Mouse (Mus musculus) neural tube, embryonic 12.5 days (tissue): ENCODE results near the gene Clec16a. TPM values are rescaled to one million over a fixed set of nuclear protein-coding genes. Genes with fewer than 3 reads are reported as not detected.

Source experiments
- ATAC-seq: fragments of 200-750 bp; cut with Nextera tagmentation; 2 replicates; pipeline ENCODE4 v1.8.0; 2017; ENCODE audit warnings: low read depth, mild to moderate bottlenecking, moderate TSS enrichment, moderate library complexity; ENCODE audit not compliant: low FRiP score
- H3K27ac ChIP-seq: fragments of 300-500 bp; sonication (generic); 2 replicates; pipeline ENCODE4 v1.5.1; 2016
- H3K27me3 ChIP-seq: fragments of 300-500 bp; sonication (generic); replicated peaks from 2 replicates; pipeline ENCODE4 v1.6.1; 2016; ENCODE audit warnings: mild to moderate bottlenecking
- H3K36me3 ChIP-seq: fragments of 300-500 bp; sonication (generic); 2 replicates; pipeline ENCODE4 v1.6.1; 2016; ENCODE audit warnings: mild to moderate bottlenecking
- H3K4me1 ChIP-seq: fragments of 300-500 bp; sonication (generic); 2 replicates; pipeline ENCODE4 v1.6.1; 2016
- H3K4me2 ChIP-seq: fragments of 300-500 bp; sonication (generic); replicated peaks from 2 replicates; pipeline ENCODE4 v1.6.1; 2016; ENCODE audit warnings: mild to moderate bottlenecking
- H3K4me3 ChIP-seq: fragments of 300-500 bp; sonication (generic); 2 replicates; pipeline ENCODE4 v1.5.1; 2016
- H3K9ac ChIP-seq: fragments of 300-500 bp; sonication (generic); 2 replicates; pipeline ENCODE4 v1.6.1; 2016; ENCODE audit warnings: mild to moderate bottlenecking
- H3K9me3 ChIP-seq: fragments of 300-500 bp; sonication (generic); 2 replicates; pipeline ENCODE4 v1.6.1; 2016; ENCODE audit warnings: mild to moderate bottlenecking
- WGBS: fragments of 180-500 bp; shearing (Covaris S2); methylation state at CpG from one replicate; pipeline ENCODE4 v1.1.7; 2016; 5-methylcytosine and 5-hydroxymethylcytosine counted together
- polyA plus RNA-seq: library from polyadenylated mRNA; unstranded; fragments of >200 nt; fragmentation: Nextera tagmentation; extraction: Ambion mirVana; gene quantifications from 2 replicates; pipeline ENCODE4 v1.2.1, GENCODE M21; 2016

Clec16a gene
- polyA plus RNA-seq, 1 experiment from 2014 or later: 57.2 TPM

DNA sequence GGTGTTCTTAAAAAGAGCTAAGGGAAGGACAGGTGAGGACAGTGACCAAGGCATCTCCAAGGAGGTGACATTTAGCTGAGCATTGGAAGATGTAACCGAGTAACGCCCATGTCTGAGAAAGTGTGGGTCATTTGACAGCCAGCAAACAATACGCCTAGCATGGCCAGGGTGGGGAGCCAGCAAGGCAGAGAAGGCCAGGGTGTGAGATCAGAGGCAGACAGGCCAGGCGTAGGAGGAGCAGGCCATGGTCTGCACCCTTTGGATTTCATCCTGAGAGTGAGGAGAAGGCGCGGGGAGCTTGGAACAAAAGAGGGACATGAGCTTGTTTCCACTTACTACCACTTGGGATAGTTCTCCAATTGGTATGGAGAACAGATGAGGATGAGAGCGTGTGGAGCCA is 64.8 kb downstream of the Clec16a start:
- no peaks in the 10 kb centered on the region for H3K9me3 ChIP-seq
- 93% methylated on average over 7 of the region's 7 CpGs for WGBS
- no peak overlapping the region for H3K27ac ChIP-seq
- ATAC-seq: no peak
- no peaks in the 10 kb centered on the region for H3K4me1 ChIP-seq
- H3K4me3 ChIP-seq: no peak overlapping the region
- no peaks in the 10 kb centered on the region for H3K27me3 ChIP-seq
- H3K9ac ChIP-seq: no peak overlapping the region
- H3K36me3 ChIP-seq: peaks cover 15% of the 10 kb centered on the region
- no peak overlapping the region for H3K4me2 ChIP-seq

- no peaks in the 10 kb centered on the region for H3K9me3 ChIP-seq
- no peak for ATAC-seq
- H3K27me3 ChIP-seq: no peaks in the 10 kb centered on the region
- no peak overlapping the region for H3K4me3 ChIP-seq
- no peak overlapping the region for H3K9ac ChIP-seq
- no peak overlapping the region for H3K27ac ChIP-seq
- 91% methylated on average over 6 of the region's 6 CpGs for WGBS
- H3K36me3 ChIP-seq: peaks cover 24% of the 10 kb centered on the region
- H3K4me1 ChIP-seq: no peaks in the 10 kb centered on the region
- H3K4me2 ChIP-seq: no peak overlapping the region
These were observed 65.7 kb downstream of the Clec16a start for GRCm38 (mm10) chr16:10610801-10611200.

DNA sequence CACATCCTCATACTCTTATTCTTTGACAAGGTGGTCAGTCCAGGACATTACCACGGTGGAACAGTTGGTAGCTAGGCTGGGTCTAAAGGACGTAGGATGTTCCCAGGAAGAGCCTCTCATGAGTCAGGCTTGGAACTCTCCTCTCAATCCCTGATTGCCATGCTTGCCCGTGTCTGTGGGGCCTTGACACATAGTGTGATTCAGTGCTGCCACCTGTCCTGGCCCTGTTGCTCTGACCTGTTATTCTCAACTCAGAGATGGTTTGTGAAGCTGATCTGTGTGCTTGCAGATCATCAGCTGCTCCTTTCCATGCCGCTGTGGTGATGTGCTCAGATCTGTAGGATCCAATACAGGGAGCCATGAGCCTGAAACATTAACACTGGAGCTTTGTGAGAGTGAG is 66.2 kb downstream of the Clec16a start:
- Histone ChIP-seq H3K4me1 (no peaks in the 10 kb centered on the region), H3K9ac (no peak overlapping the region), H3K4me2 (no peak overlapping the region), H3K4me3 (no peak overlapping the region), H3K36me3 (peaks cover 27% of the 10 kb centered on the region), H3K27me3 (no peaks in the 10 kb centered on the region), H3K27ac (no peak overlapping the region), H3K9me3 (no peaks in the 10 kb centered on the region)
- WGBS: 85% methylated on average over 4 of the region's 4 CpGs
- no peak for ATAC-seq

GRCm38 (mm10) chr16:10613996-10614395 is 68.9 kb downstream of the Clec16a start:
- WGBS: 93% methylated on average over 2 of the region's 2 CpGs
- no peak for ATAC-seq

DNA sequence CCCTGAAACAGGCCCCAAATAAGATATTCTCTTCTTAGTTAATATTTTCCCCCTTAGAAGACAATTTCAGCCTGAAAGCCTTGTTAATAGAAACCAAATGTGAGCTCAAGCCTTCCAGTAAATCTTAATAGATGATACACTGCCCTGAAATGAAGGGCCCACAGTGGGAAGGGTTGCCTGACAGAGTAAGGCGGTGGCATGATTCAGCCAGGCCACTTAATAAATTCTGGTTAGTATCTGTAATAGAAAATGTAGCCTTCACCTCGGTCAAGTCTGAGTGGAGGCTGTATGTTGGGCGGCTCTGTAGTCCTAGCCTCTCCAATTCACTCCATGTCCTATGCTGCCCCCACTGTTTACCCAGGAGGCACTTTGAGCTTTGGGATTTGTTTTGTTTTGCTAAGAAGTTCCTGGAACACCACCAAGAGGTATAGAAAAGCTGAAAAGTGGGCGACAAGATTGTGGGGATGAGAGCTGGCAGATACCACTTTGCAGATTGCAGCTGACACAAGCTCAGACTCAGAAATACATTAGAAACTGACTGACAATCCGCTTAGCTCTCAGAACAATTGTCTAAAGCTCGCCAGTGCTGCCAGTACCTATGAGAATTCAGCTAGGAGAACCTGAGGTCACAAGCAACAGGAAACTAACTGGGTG is 75.9 kb downstream of the Clec16a start:
- H3K4me3 ChIP-seq: no peak overlapping the region
- no peak overlapping the region for H3K27ac ChIP-seq
- H3K9me3 ChIP-seq: no peaks in the 10 kb centered on the region
- ATAC-seq: no peak
- no peaks in the 10 kb centered on the region for H3K27me3 ChIP-seq
- WGBS: 82% methylated on average over 6 of the region's 6 CpGs
- H3K4me1 ChIP-seq: no peaks in the 10 kb centered on the region
- no peak overlapping the region for H3K9ac ChIP-seq
- peaks cover 12% of the 10 kb centered on the region; the same call in 1 of the 2 replicates for H3K36me3 ChIP-seq
- H3K4me2 ChIP-seq: no peak overlapping the region

More at GRCm38 (mm10) chr16:10613996-10614395, 68.9 kb downstream of the Clec16a start:
- no peak overlapping the region for H3K27ac ChIP-seq
- H3K9ac ChIP-seq: no peak overlapping the region
- H3K4me1 ChIP-seq: no peaks in the 10 kb centered on the region
- H3K27me3 ChIP-seq: no peaks in the 10 kb centered on the region
- H3K4me3 ChIP-seq: no peak overlapping the region
- no peaks in the 10 kb centered on the region for H3K9me3 ChIP-seq
- H3K4me2 ChIP-seq: no peak overlapping the region
- H3K36me3 ChIP-seq: peaks cover 27% of the 10 kb centered on the region

DNA sequence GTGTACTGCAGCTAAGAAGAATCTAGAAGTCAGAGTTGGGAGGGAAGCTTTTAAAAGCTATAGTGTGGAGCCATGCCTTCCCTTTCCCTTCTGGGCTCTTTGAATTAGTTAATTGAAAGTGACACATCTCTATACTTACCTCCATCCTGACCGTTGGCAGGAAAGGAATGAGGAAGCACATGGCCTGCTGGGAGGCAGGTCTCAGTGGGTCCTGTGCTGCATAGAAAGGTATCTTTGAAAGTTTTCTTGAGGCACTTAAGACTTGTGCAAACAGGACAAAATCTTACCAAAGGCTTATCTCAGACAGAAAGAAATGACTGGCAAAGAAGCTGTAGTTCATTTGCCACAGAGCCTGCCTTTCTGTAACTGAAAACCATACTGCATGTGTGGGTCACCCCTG is 76.6 kb downstream of the Clec16a start:
- H3K9me3 ChIP-seq: no peaks in the 10 kb centered on the region
- no peak for ATAC-seq
- no peak overlapping the region for H3K4me3 ChIP-seq
- no peak overlapping the region for H3K27ac ChIP-seq
- no peak overlapping the region for H3K9ac ChIP-seq
- H3K27me3 ChIP-seq: no peaks in the 10 kb centered on the region
- H3K4me1 ChIP-seq: no peaks in the 10 kb centered on the region
- H3K36me3 ChIP-seq: peaks cover 15% of the 10 kb centered on the region; the same call in 1 of the 2 replicates
- no peak overlapping the region for H3K4me2 ChIP-seq
- 69% methylated on average over 1 of the region's 1 CpGs for WGBS

DNA sequence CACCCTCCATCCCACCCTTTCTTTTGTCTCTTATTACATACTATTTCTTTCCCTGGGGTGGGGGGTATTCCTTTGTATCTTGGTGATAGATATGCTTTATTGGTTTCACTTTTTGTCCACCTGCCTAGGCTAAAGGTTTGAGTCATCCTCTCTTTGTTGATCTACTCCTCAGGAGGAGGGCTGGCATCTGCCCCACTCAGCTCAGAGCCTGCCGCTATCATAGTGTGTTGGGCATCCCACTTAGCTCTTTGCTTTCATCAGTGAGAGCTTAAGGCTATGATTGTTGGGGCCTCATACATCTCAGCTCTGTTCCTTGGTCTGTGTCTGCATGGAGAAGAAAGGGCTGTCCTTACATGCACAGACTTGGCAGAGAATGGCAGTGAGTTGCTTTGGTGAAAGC is 81.0 kb downstream of the Clec16a start:
- H3K4me3 ChIP-seq: no peak overlapping the region
- 97% methylated on average over 1 of the region's 1 CpGs for WGBS
- H3K9me3 ChIP-seq: no peaks in the 10 kb centered on the region
- no peak overlapping the region for H3K4me2 ChIP-seq
- H3K27ac ChIP-seq: no peak overlapping the region
- no peak for ATAC-seq
- no peaks in the 10 kb centered on the region for H3K4me1 ChIP-seq
- peaks cover 31% of the 10 kb centered on the region for H3K36me3 ChIP-seq
- H3K9ac ChIP-seq: no peak overlapping the region
- no peaks in the 10 kb centered on the region for H3K27me3 ChIP-seq

GRCm38 (mm10) chr16:10627136-10627668 is 82.1 kb downstream of the Clec16a start:
- 93% methylated on average over 6 of the region's 6 CpGs for WGBS
- no peak for ATAC-seq

GRCm38 (mm10) chr16:10628030-10628555 is 83.0 kb downstream of the Clec16a start:
- 79% methylated on average over 4 of the region's 4 CpGs for WGBS
- no peak for ATAC-seq
- Histone ChIP-seq H3K4me2 (no peak overlapping the region), H3K4me3 (no peak overlapping the region), H3K9me3 (no peaks in the 10 kb centered on the region), H3K4me1 (no peaks in the 10 kb centered on the region), H3K36me3 (peaks cover 31% of the 10 kb centered on the region), H3K27ac (no peak overlapping the region), H3K9ac (no peak overlapping the region), H3K27me3 (no peaks in the 10 kb centered on the region)

More at GRCm38 (mm10) chr16:10627136-10627668, 82.1 kb downstream of the Clec16a start:
- Histone ChIP-seq H3K4me3 (no peak overlapping the region), H3K27ac (no peak overlapping the region), H3K4me2 (no peak overlapping the region), H3K4me1 (no peaks in the 10 kb centered on the region), H3K9ac (no peak overlapping the region), H3K9me3 (no peaks in the 10 kb centered on the region), H3K36me3 (peaks cover 31% of the 10 kb centered on the region), H3K27me3 (no peaks in the 10 kb centered on the region)

- H3K4me2 ChIP-seq: no peak overlapping the region
- no peaks in the 10 kb centered on the region for H3K4me1 ChIP-seq
- 86% methylated on average over 3 of the region's 3 CpGs for WGBS
- no peak for ATAC-seq
- H3K27ac ChIP-seq: no peak overlapping the region
- no peaks in the 10 kb centered on the region for H3K9me3 ChIP-seq
- no peak overlapping the region for H3K9ac ChIP-seq
- H3K36me3 ChIP-seq: peaks cover 34% of the 10 kb centered on the region
- no peak overlapping the region for H3K4me3 ChIP-seq
- no peaks in the 10 kb centered on the region for H3K27me3 ChIP-seq
These were observed 83.8 kb downstream of the Clec16a start for GRCm38 (mm10) chr16:10628960-10629359.

DNA sequence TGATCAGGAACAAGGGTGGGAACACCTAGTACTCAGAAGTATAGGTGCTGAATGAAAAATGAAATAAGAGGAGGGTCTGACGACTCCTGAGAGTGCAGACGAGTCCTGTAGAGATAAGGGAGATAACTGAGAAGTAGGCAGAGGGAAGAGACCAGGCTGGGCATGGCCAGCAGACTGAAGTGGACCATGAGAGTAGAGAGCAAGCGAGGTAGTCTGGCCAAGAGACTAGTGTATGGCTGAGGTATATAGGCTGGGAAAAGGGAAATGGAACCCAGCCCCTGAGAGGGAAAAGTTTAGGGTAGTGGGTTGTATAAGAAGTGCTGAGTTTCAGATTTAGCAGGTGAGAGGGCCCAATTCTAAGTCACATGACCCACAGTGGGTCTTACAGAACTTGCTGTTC is 84.2 kb downstream of the Clec16a start:
- no peak overlapping the region for H3K4me2 ChIP-seq
- H3K4me3 ChIP-seq: no peak overlapping the region
- H3K27me3 ChIP-seq: no peaks in the 10 kb centered on the region
- no peak for ATAC-seq
- no peak overlapping the region for H3K27ac ChIP-seq
- 90% methylated on average over 3 of the region's 3 CpGs for WGBS
- no peaks in the 10 kb centered on the region for H3K4me1 ChIP-seq
- no peak overlapping the region for H3K9ac ChIP-seq
- peaks cover 38% of the 10 kb centered on the region for H3K36me3 ChIP-seq
- no peaks in the 10 kb centered on the region for H3K9me3 ChIP-seq

DNA sequence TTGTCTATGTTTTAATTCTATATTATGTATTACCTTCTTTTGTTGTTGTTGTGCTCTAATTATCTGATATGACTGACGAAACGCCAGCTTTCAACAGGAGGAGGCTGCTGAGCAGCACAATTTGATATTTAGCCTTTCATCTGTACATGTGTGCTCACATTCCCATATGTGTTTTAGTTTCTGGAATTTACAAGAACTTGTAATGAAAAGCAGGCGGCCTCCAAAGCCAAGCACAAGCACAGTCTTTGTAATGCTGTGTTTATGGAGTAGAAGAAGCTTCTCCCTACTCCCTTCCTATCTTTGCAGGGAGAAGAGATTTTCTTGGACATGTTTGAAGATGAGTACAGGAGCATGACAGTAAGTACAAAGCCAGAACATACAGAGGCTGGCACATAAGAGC is 89.8 kb downstream of the Clec16a start:
- no peak overlapping the region for H3K4me2 ChIP-seq
- H3K4me3 ChIP-seq: no peak overlapping the region
- no peak overlapping the region for H3K27ac ChIP-seq
- H3K27me3 ChIP-seq: no peaks in the 10 kb centered on the region
- H3K4me1 ChIP-seq: no peaks in the 10 kb centered on the region
- WGBS: 86% methylated on average over 3 of the region's 3 CpGs
- H3K36me3 ChIP-seq: peaks cover 20% of the 10 kb centered on the region
- H3K9me3 ChIP-seq: no peaks in the 10 kb centered on the region
- no peak overlapping the region for H3K9ac ChIP-seq
- no peak for ATAC-seq

DNA sequence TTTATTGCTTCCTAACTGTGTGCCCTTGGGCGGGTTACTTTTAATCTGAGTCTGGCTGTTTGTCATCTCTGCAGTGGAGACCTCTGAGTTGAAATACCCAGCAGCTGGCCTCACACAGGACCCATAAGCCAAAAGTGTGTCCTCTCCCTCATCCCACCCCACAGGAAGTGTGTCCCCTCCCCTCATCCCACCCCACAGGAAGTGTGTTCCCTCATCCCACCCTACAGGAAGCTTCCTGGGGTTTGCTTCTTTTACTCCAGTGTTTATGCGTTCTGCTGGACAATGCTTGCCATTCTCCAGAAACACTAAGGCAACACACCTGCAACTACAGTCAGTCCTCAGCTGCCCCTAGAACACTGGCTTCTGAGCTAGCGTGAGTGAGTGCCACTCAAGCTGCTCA is 92.8 kb downstream of the Clec16a start:
- Histone ChIP-seq H3K27ac (no peak overlapping the region), H3K4me1 (no peaks in the 10 kb centered on the region), H3K9ac (no peak overlapping the region), H3K9me3 (no peaks in the 10 kb centered on the region), H3K4me2 (no peak overlapping the region), H3K27me3 (no peaks in the 10 kb centered on the region), H3K4me3 (no peak overlapping the region), H3K36me3 (peaks cover 12% of the 10 kb centered on the region)
- 61% methylated on average over 3 of the region's 3 CpGs for WGBS
- no peak for ATAC-seq
